Mouse (Mus musculus) brain, adult 2 months (tissue): ENCODE measurements at regions not wholly inside any gene's neighbourhood (a gene's known extent, or its start where the extent isn't known, plus 50 kb on each side); places are given as distances from the start of the nearest gene placed in this dataset.
"Not testable (repeated sequence)": the region's sequence is repeated elsewhere in the genome, so short reads cannot be mapped to it uniquely, and the experiment has no call there.

Experiments used
- DNase-seq: peaks from one replicate; pipeline ENCODE4 v3.0.0; 2011; ENCODE audit warnings: low read depth, low spot score

- DNase-seq = peak; percentile 76
Measured at GRCm38 (mm10) chr1:64463715-64464290, 68.6 kb upstream of the Creb1 start.

GRCm38 (mm10) chr1:64461616-64462015 lies 70.8 kb upstream of the Creb1 start:
- not testable (repeated sequence) for DNase-seq

GRCm38 (mm10) chr1:64457872-64458271 lies 74.6 kb upstream of the Creb1 start:
- DNase-seq = no peak

- DNase-seq = no peak
Measured at GRCm38 (mm10) chr1:64449141-64449540, 83.3 kb upstream of the Creb1 start.

- peak; percentile 89 for DNase-seq
Measured at GRCm38 (mm10) chr1:64448090-64448489, 84.4 kb upstream of the Creb1 start.

- DNase-seq = no peak
Measured at GRCm38 (mm10) chr1:64446492-64446891, 86.0 kb upstream of the Creb1 start.

GRCm38 (mm10) chr1:64445919-64446318 lies 86.5 kb upstream of the Creb1 start:
- DNase-seq = peak; percentile 97

- no peak for DNase-seq
Measured at GRCm38 (mm10) chr1:64443436-64443835, 89.0 kb upstream of the Creb1 start.

GRCm38 (mm10) chr1:64442179-64442874 lies 90.1 kb upstream of the Creb1 start:
- no peak for DNase-seq

- DNase-seq = no peak
Measured at GRCm38 (mm10) chr1:64423256-64423655, 109.2 kb upstream of the Creb1 start.

GRCm38 (mm10) chr1:64418567-64418966 lies 113.9 kb upstream of the Creb1 start:
- DNase-seq = no peak

- no peak for DNase-seq
Measured at GRCm38 (mm10) chr1:64415906-64416305, 116.5 kb upstream of the Creb1 start.

GRCm38 (mm10) chr1:64413181-64413560 lies 119.3 kb upstream of the Creb1 start:
- DNase-seq = peak; percentile 76

GRCm38 (mm10) chr1:64412481-64413180 lies 119.8 kb upstream of the Creb1 start:
- peak; percentile 63 for DNase-seq

- DNase-seq = peak; percentile 24
Measured at GRCm38 (mm10) chr1:64411851-64412480, 120.5 kb upstream of the Creb1 start.

- peak; percentile 94 for DNase-seq
Measured at GRCm38 (mm10) chr1:64408807-64409582, 123.5 kb upstream of the Creb1 start.

GRCm38 (mm10) chr1:64391525-64391924 lies 140.9 kb upstream of the Creb1 start:
- DNase-seq = no peak

GRCm38 (mm10) chr1:64381264-64381663 lies 151.2 kb upstream of the Creb1 start:
- no peak for DNase-seq

GRCm38 (mm10) chr1:64376426-64376825 lies 156.0 kb upstream of the Creb1 start:
- DNase-seq = not testable (repeated sequence)

- peak; percentile 52 for DNase-seq
Measured at GRCm38 (mm10) chr1:64374286-64375071, 158.0 kb upstream of the Creb1 start.

GRCm38 (mm10) chr1:64364095-64364494 lies 168.3 kb upstream of the Creb1 start:
- peak; percentile 55 for DNase-seq
